Mouse (Mus musculus) 416B (cell line): ENCODE measurements around the gene Pafah2.

Source experiments
- DNase-seq: peaks from one replicate; pipeline ENCODE4 v3.0.0; 2011; ENCODE audit warnings: low read depth

The Pafah2 gene

GRCm38 (mm10) chr4:134465789-134466188, 69.7 kb downstream of the Pafah2 start:
- no peak for DNase-seq

GRCm38 (mm10) chr4:134466381-134467262, 70.5 kb downstream of the Pafah2 start:
- no peak for DNase-seq

- peak; percentile 69 for DNase-seq
Measured at GRCm38 (mm10) chr4:134467435-134468214, 71.5 kb downstream of the Pafah2 start.

- peak; percentile 96 for DNase-seq
Measured at GRCm38 (mm10) chr4:134468215-134468575, 72.1 kb downstream of the Pafah2 start, which contains the start of gene Stmn1. Gene Stmn1, plus strand, starts transcription at chr4:134468320.

GRCm38 (mm10) chr4:134468578-134469266, 72.6 kb downstream of the Pafah2 start:
- peak; percentile 92 for DNase-seq

- no peak for DNase-seq
Measured at GRCm38 (mm10) chr4:134469341-134469796, 73.2 kb downstream of the Pafah2 start.

- DNase-seq = no peak
Measured at GRCm38 (mm10) chr4:134469985-134470384, 73.9 kb downstream of the Pafah2 start.

GRCm38 (mm10) chr4:134471469-134471868, 75.3 kb downstream of the Pafah2 start:
- DNase-seq = peak; percentile 70

GRCm38 (mm10) chr4:134473764-134474163, 77.6 kb downstream of the Pafah2 start:
- no peak for DNase-seq

GRCm38 (mm10) chr4:134474240-134474639, 78.1 kb downstream of the Pafah2 start:
- DNase-seq = no peak

GRCm38 (mm10) chr4:134476899-134477298, 80.8 kb downstream of the Pafah2 start:
- DNase-seq = no peak
